Mouse (Mus musculus) embryonic facial prominence, embryonic 11.5 days (tissue): Measurements from ENCODE around the gene Smarcd1. TPM values are rescaled to one million over a fixed set of nuclear protein-coding genes. Genes with fewer than 3 reads are reported as not detected.

Experiments used
- ATAC-seq: fragments of 200-750 bp; cut with Nextera tagmentation; replicated peaks from 2 replicates; pipeline ENCODE4 v1.8.0; 2017; ENCODE audit warnings: low read depth; ENCODE audit not compliant: insufficient number of reproducible peaks, low FRiP score, low TSS enrichment
- DNase-seq: peaks from one replicate; pipeline ENCODE4 v3.0.0-alpha.2; 2015; ENCODE audit warnings: low spot score
- H3K27ac ChIP-seq: fragments of 300-500 bp; sonication (generic); replicated peaks from 2 replicates; pipeline ENCODE4 v1.5.1; 2014; ENCODE audit warnings: mild to moderate bottlenecking, low read depth, low read length, control low read depth
- H3K27me3 ChIP-seq: fragments of 300-500 bp; sonication (generic); 2 replicates; pipeline ENCODE4 v1.6.1; 2014; ENCODE audit warnings: mild to moderate bottlenecking, low read length, moderate library complexity, mixed read lengths; ENCODE audit not compliant: control insufficient read depth, insufficient read depth
- H3K36me3 ChIP-seq: fragments of 300-500 bp; sonication (generic); replicated peaks from 2 replicates; pipeline ENCODE4 v1.6.1; 2014; ENCODE audit warnings: low read depth, mild to moderate bottlenecking, low read length, moderate library complexity, mixed read lengths; ENCODE audit not compliant: control insufficient read depth, insufficient read depth
- H3K4me1 ChIP-seq: fragments of 300-500 bp; sonication (generic); 2 replicates; pipeline ENCODE4 v1.6.1; 2014; ENCODE audit warnings: low read length, mixed read lengths; ENCODE audit not compliant: control insufficient read depth, insufficient read depth
- H3K4me2 ChIP-seq: fragments of 300-500 bp; sonication (generic); 2 replicates; pipeline ENCODE4 v1.6.1; 2014; ENCODE audit warnings: low read depth, mild to moderate bottlenecking, control low read depth, low read length, moderate library complexity
- H3K4me3 ChIP-seq: fragments of 300-500 bp; sonication (generic); 2 replicates; pipeline ENCODE4 v1.5.1; 2014; ENCODE audit warnings: low read depth, low read length, control low read depth
- H3K9ac ChIP-seq: fragments of 300-500 bp; sonication (generic); replicated peaks from 2 replicates; pipeline ENCODE4 v1.6.1; 2014; ENCODE audit warnings: mild to moderate bottlenecking, control low read depth, low read length
- H3K9me3 ChIP-seq: fragments of 300-500 bp; sonication (generic); replicated peaks from 2 replicates; pipeline ENCODE4 v1.6.1; 2016; ENCODE audit warnings: mild to moderate bottlenecking, low read length, inconsistent platforms, mixed read lengths; ENCODE audit not compliant: control insufficient read depth
- WGBS: fragments of 180-500 bp; shearing (Covaris S2); extraction: QIAGEN DNeasy Blood & Tissue Kit; methylation state at CpG from one replicate; pipeline ENCODE4 v1.1.7; 2014; 5-methylcytosine and 5-hydroxymethylcytosine counted together
- polyA plus RNA-seq: library from polyadenylated mRNA; unstranded; fragments of >200 nt; fragmentation: Nextera tagmentation; extraction: Ambion mirVana; gene quantifications from 2 replicates; pipeline ENCODE4 v1.2.1, GENCODE M21; 2014

Smarcd1 gene
- polyA plus RNA-seq, 1 experiment from 2014 or later, result 66.8 TPM

DNA sequence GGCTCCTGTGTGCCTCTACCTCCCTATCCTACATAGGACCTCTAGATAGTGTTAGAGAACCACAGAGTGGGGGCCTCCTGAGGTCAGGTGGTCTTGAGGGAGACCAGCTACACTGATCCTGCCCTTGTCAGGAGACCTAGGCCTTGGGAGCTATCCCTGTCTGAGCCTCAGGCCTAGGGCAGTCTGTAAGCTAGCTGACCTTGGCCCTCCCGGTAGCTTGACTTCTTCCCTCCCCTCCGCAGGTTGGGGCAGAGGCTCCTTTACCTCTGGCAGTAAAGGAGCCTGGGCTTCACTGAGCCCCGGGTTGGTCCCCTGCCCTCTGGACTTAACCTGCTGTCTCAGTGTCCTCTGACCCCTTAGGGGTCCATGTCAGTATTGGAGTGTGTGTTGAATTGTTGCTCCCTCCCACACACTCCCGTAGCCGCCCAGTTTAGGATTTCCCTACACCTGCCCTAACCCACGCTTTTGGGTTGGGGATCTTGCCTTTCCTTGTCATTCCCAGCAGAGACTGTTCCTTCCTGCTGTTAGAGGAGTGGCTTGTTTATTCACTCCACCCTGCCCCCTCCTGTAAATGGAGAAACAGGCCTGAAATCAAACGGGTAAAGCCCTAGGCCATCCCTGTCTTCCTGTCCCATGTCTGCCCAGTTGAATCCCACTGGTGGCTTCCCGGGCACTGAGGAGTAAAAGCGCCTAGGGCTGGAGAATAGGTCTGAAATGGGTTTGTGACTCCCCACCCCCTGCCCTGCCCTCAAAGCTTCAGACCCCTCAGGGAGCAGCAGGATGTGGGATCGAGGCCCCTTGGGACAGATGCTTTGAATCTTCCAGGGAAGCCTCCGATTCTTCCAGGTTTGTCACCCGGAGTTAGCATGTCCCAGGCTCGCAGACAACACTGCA, 11.0 kb downstream of the Smarcd1 start:
- DNase-seq (no peak), ATAC-seq (no peak)
- no peak overlapping the region for H3K4me3 ChIP-seq
- no peaks in the 10 kb centered on the region for H3K27me3 ChIP-seq
- no peak overlapping the region for H3K4me2 ChIP-seq
- no peaks in the 10 kb centered on the region for H3K4me1 ChIP-seq
- H3K9me3 ChIP-seq, result no peaks in the 10 kb centered on the region
- no peak overlapping the region for H3K27ac ChIP-seq
- H3K36me3 ChIP-seq, result peaks cover 22% of the 10 kb centered on the region
- H3K9ac ChIP-seq, result no peak overlapping the region
- WGBS, result 52% methylated on average over 13 of the region's 13 CpGs

DNA sequence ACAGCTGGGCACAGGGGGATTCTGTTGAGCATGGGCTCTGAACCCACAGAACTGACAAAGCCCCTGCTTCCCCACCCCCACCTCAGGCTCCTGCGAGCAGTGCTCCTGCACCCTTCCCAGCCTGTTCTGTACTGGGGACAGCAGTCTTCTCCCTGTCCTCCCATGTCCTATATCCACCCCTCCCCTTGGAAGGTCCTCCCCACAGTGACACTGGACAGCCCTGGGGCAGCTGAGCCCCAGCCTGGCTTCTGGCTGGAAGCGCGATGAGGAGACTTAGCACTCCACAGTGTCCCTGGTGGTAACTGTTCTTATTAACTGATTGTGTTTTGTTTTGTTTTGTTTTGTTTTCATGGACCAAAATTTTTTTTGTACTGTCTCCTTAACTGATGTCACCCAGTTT, 11.6 kb downstream of the Smarcd1 start:
- Histone ChIP-seq H3K4me2 (no peak overlapping the region), H3K4me3 (no peak overlapping the region), H3K27me3 (no peaks in the 10 kb centered on the region), H3K9me3 (no peaks in the 10 kb centered on the region), H3K36me3 (peaks cover 18% of the 10 kb centered on the region), H3K9ac (no peak overlapping the region), H3K4me1 (no peaks in the 10 kb centered on the region), H3K27ac (no peak overlapping the region)
- no peak for ATAC-seq
- no peak for DNase-seq
- 77% methylated on average over 3 of the region's 3 CpGs for WGBS

GRCm38 (mm10) chr15:99714206-99714605, 12.3 kb downstream of the Smarcd1 start:
- no peak for ATAC-seq
- H3K36me3 ChIP-seq, result peaks cover 18% of the 10 kb centered on the region

DNA sequence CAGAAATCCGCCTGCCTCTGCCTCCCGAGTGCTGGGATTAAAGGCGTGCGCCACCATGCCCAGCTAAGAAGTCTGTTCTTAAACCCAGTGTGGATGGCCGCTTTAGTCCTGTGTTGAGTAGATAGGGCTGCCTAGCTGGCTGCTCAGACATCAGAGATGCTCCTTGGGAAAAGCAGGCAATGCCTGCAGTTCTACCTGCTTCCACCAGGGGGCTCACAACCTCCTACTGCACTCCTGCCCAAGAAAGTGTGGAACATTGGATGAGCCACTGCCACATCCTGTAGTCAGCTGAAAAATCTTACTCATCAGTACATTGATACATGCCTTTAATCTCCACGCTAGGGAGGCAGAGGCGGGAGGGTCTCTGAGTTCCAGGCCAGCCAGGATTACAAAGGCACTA, 12.9 kb downstream of the Smarcd1 start:
- 53% methylated on average over 7 of the region's 7 CpGs for WGBS
- ATAC-seq, result no peak

More at GRCm38 (mm10) chr15:99714206-99714605, 12.3 kb downstream of the Smarcd1 start:
- H3K9me3 ChIP-seq, result no peaks in the 10 kb centered on the region
- 76% methylated on average over 4 of the region's 4 CpGs for WGBS
- H3K4me3 ChIP-seq, result no peak overlapping the region
- no peak overlapping the region for H3K27ac ChIP-seq
- H3K9ac ChIP-seq, result no peak overlapping the region
- no peaks in the 10 kb centered on the region for H3K27me3 ChIP-seq
- DNase-seq, result no peak
- H3K4me1 ChIP-seq, result no peaks in the 10 kb centered on the region
- H3K4me2 ChIP-seq, result no peak overlapping the region

DNA sequence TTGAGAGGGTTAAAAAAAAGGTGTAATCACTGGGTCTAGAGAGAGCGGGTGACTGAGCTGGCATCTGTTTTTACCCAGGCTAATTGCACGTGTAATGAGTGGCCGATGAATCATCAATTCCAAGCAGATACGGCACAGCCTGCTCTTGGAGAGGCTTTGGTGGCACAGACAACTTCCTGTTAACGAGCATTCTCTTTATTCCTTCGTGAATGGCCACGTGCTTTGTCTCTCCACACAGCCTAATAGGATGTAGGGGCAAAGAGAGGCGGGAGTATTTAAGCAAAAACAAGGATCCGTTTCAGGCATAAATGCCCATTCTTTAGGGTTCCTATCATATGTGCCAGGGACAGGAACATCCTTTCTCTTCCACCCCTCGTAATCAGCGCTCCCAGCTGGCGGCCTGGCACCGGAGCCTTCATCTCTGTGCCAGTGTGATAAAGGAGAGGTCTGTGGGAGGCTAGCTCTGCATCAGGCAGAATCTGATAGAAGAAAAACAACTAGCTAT, 13.5 kb downstream of the Smarcd1 start:
- Histone ChIP-seq H3K27ac (no peak overlapping the region), H3K9ac (no peak overlapping the region), H3K9me3 (no peaks in the 10 kb centered on the region), H3K4me1 (no peaks in the 10 kb centered on the region), H3K4me2 (no peak overlapping the region), H3K4me3 (no peak overlapping the region), H3K36me3 (peaks cover 15% of the 10 kb centered on the region), H3K27me3 (no peaks in the 10 kb centered on the region)
- no peak for DNase-seq
- ATAC-seq, result no peak
- 82% methylated on average over 13 of the region's 13 CpGs for WGBS

More for the DNA sequence above, 12.9 kb downstream of the Smarcd1 start:
- Histone ChIP-seq H3K4me1 (no peaks in the 10 kb centered on the region), H3K27ac (no peak overlapping the region), H3K9me3 (no peaks in the 10 kb centered on the region), H3K4me3 (no peak overlapping the region), H3K27me3 (no peaks in the 10 kb centered on the region), H3K4me2 (no peak overlapping the region), H3K9ac (no peak overlapping the region), H3K36me3 (peaks cover 18% of the 10 kb centered on the region)
- peak; percentile 87 for DNase-seq

DNA sequence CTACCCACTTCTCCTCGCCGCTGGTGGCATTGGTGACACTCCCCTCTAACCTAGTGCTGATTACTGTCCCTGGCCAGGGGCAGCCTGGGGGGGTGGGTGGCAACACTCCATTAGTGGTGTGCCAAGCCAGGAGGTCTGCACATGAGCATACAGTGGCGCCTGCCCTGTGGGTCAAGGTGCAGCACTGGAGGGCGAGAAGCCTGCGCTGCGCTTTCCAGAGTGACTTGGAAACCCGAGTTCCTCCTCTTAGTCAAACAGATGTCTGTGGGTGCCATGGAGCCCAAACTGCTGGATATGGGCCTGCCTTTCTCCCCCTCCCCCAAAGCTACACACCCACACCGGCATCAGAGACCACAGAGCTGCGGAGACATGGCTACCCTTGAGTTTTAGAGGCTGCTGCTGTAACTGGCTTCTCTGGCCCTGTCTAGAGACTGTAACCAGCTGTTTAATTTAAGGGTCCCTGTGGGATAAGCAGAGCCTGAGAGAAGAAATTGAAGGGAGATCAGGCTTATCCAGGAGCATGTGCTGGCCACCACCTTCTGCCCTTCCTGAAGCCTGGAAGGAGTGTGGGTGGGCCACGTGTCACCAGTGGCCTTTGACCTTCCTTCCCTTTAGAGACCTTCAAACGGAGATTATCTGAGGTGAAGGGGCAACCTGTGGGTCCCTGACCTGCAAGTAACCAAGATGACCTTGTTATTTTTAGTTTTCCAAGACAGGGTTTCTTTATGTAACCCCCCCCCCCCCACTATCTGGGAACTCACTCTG, 14.2 kb downstream of the Smarcd1 start:
- ATAC-seq (no peak), DNase-seq (no peak)
- Histone ChIP-seq H3K4me3 (no peak overlapping the region), H3K9me3 (no peaks in the 10 kb centered on the region), H3K4me1 (no peaks in the 10 kb centered on the region), H3K27ac (no peak overlapping the region), H3K36me3 (peaks cover 12% of the 10 kb centered on the region), H3K4me2 (no peak overlapping the region), H3K9ac (no peak overlapping the region), H3K27me3 (no peaks in the 10 kb centered on the region)
- 60% methylated on average over 11 of the region's 11 CpGs for WGBS

DNA sequence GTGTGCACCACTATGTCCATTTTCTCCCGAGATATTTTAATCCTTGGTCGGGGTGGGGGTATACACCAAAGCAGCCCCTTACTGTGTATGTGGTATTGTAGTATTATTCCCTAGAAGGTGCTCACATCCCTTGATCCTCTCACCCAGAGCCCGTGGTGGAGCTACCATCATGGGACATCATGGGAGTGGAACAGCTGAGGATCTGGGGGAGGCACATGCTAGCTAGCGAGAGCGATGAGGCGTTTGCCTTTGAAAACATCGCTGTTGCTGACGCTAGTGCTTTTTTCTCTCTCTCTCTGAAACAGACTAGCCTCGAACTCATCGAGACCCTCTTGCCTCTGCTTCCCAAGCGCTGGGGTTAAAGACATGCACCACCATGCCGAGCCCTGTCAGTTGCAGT, 14.9 kb downstream of the Smarcd1 start:
- no peak overlapping the region for H3K4me2 ChIP-seq
- H3K4me1 ChIP-seq, result no peaks in the 10 kb centered on the region
- H3K4me3 ChIP-seq, result no peak overlapping the region
- no peak overlapping the region for H3K27ac ChIP-seq
- H3K27me3 ChIP-seq, result no peaks in the 10 kb centered on the region
- 84% methylated on average over 12 of the region's 12 CpGs for WGBS
- H3K36me3 ChIP-seq, result peaks cover 8% of the 10 kb centered on the region
- H3K9me3 ChIP-seq, result no peaks in the 10 kb centered on the region
- no peak for ATAC-seq
- H3K9ac ChIP-seq, result no peak overlapping the region
- DNase-seq, result no peak
